Mouse (Mus musculus): Measurements from ENCODE around the gene Appbp2.

- no peak for TF ChIP-seq CTCF (conservative IDR thresholded peaks at IDR 0.05; ENCODE audit: insufficient read depth, insufficient read length, low read depth, low read length)
- no peak for TF ChIP-seq POLR2A (IDR thresholded peaks at IDR 0.05; ENCODE audit: low read depth, low read length)
These were observed 70.6 kb downstream of the Appbp2 start for GRCm38 (mm10) chr11:85164371-85164770.

Data from kidney, adult 2 months (tissue).